Mouse (Mus musculus): Measurements from ENCODE around the gene Eif3m.

GRCm38 (mm10) chr2:105040859-105041258 is 24.0 kb upstream of the Eif3m start:
- TF ChIP-seq CTCF (IDR thresholded peaks at IDR 0.05; ENCODE audit: control insufficient read depth, insufficient read depth, insufficient read length): no peak
- no peak for TF ChIP-seq USF1 (IDR thresholded peaks at IDR 0.05; ENCODE audit: low read depth)
- no peak for TF ChIP-seq MAX (IDR thresholded peaks at IDR 0.05)
- TF ChIP-seq MYOD1 (IDR thresholded peaks at IDR 0.05; ENCODE audit: control insufficient read depth, insufficient read length, low read depth): no peak
- no peak for TF ChIP-seq CEBPB (IDR thresholded peaks at IDR 0.05; ENCODE audit: low read depth)
- TF ChIP-seq FOSL1 (IDR thresholded peaks at IDR 0.05; ENCODE audit: insufficient read depth, low read length, poor library complexity, severe bottlenecking): no peak
- no peak for TF ChIP-seq MYOG (IDR thresholded peaks at IDR 0.05; ENCODE audit: control insufficient read depth, extremely low read depth, insufficient read length)

Data from C2C12 (cell line).